Comparison of ENCODE assay signal across 8 mouse cellular contexts in genomic region chr3:84352353-84353034, GRCm38 (mm10). TPM values are rescaled to one million over a fixed set of nuclear protein-coding genes. Genes with fewer than 3 reads are reported as not detected.
DNase-seq lines count a peak whose midpoint lies in the region; ATAC-seq and TF ChIP-seq lines count a peak whose summit lies in the region.

No protein-coding gene starts in this region.

- H3K27me3 ChIP-seq in forebrain, postnatal 0 days (ENCODE audit: insufficient read depth, low read length), result no peaks in the 10 kb centered on the region
- H3K27me3 ChIP-seq in liver, embryonic 16.5 days (ENCODE audit: control insufficient read depth, insufficient read depth, low read depth, low read length), result peaks cover 13% of the 10 kb centered on the region

- no peak overlapping the region for H3K27ac ChIP-seq in forebrain, postnatal 0 days (ENCODE audit: low read depth, low read length)
- H3K27ac ChIP-seq in liver, embryonic 16.5 days (ENCODE audit: low read length), result no peak overlapping the region

- no peak overlapping the region for H3K4me3 ChIP-seq in forebrain, postnatal 0 days (ENCODE audit: low read depth, low read length)
- no peak overlapping the region for H3K4me3 ChIP-seq in liver, embryonic 16.5 days (ENCODE audit: low read depth, low read length)

- DNase-seq in 3T3-L1 (ENCODE audit: low read depth, low spot score), result peak; percentile 85
- peak; percentile 55 to 67 for DNase-seq in CD8-positive naive resting alpha-beta T cell, adult 2 months (ENCODE audit: low read depth in 2 of 2, low spot score in 2 of 2)
- peak; percentile 73 for DNase-seq in c-Kit-positive CD71-positive TER-119-negative erythroid progenitor cells, embryonic 14.5 days (ENCODE audit: low read depth)
- DNase-seq in forebrain, postnatal 0 days, result peak; percentile 73
- DNase-seq in kidney, adult 8-10 months, result peak; percentile 52 to 81
- DNase-seq in retina, adult 2 months (ENCODE audit: low read depth, low spot score), result peak; percentile 38
- peak; percentile 84 for DNase-seq in urinary bladder, postnatal 14 days (ENCODE audit: low spot score)

- 49% methylated on average over 5 of the region's 5 CpGs for WGBS in forebrain, postnatal 0 days
- 29% methylated on average over 5 of the region's 5 CpGs for WGBS in liver, embryonic 16.5 days (ENCODE audit: insufficient replicate concordance)

- TF ChIP-seq CTCF in forebrain, postnatal 0 days (IDR thresholded peaks at IDR 0.05; ENCODE audit: low read depth), result peak; percentile 80

- no peaks in the 10 kb centered on the region for H3K4me1 ChIP-seq in forebrain, postnatal 0 days (ENCODE audit: insufficient read depth)
- peaks cover 33% of the 10 kb centered on the region for H3K4me1 ChIP-seq in liver, embryonic 16.5 days (ENCODE audit: control insufficient read depth, low read depth, low read length)

- no peaks in the 10 kb centered on the region for H3K36me3 ChIP-seq in forebrain, postnatal 0 days (ENCODE audit: insufficient read depth)
- no peaks in the 10 kb centered on the region for H3K36me3 ChIP-seq in liver, embryonic 16.5 days (ENCODE audit: control insufficient read depth, insufficient read depth)

- H3K4me2 ChIP-seq in forebrain, postnatal 0 days (ENCODE audit: low read depth), result no peak overlapping the region
- no peak overlapping the region for H3K4me2 ChIP-seq in liver, embryonic 16.5 days (ENCODE audit: low read depth, low read length)

- H3K9ac ChIP-seq in forebrain, postnatal 0 days, result no peak overlapping the region
- H3K9ac ChIP-seq in liver, embryonic 16.5 days (ENCODE audit: low read depth, low read length), result 0 out of 2 replicates have a peak overlapping the region, but pooled peaks have one; percentile 19

- no peak for ATAC-seq in forebrain, postnatal 0 days
- ATAC-seq in liver, embryonic 16.5 days (ENCODE audit: low read depth), result no peak

- no peaks in the 10 kb centered on the region for H3K9me3 ChIP-seq in forebrain, postnatal 0 days (ENCODE audit: low read length)
- no peaks in the 10 kb centered on the region for H3K9me3 ChIP-seq in liver, embryonic 16.5 days (replicated peaks; ENCODE audit: control insufficient read depth, low read length)

RNA-seq across cellular contexts. Expression of gene Trim2, which starts 45.8 kb away (rescaled TPM):
- total RNA-seq in forebrain, postnatal 0 days (2014; rRNA removed), result 186 and 218 TPM in 2 replicates
- 75.9 and 127 TPM in 2 replicates for polyA plus RNA-seq in forebrain, postnatal 0 days (2015; fragmentation: Nextera tagmentation; extraction: Ambion mirVana)
- 6.3 and 6.4 TPM in 2 replicates for polyA plus RNA-seq in liver, embryonic 16.5 days (2015; fragmentation: Nextera tagmentation; extraction: Ambion mirVana)

Comparison
In these comparisons a context has a peak if more than half of its experiments do, and no peak if none do; other contexts are left out.
1. RNA of gene Trim2, which starts 45.8 kb away (polyA plus RNA-seq): 75.9 to 127 TPM in forebrain, postnatal 0 days; 6.3 to 6.4 TPM in liver, embryonic 16.5 days; every median in the first group is over 10 times any median in the second.
2. Peak in every context shown above with its lines, with median percentiles within 50 percentile points of each other: DNase-seq.